Mouse (Mus musculus) layer of hippocampus, adult 11-12 months (tissue): ENCODE measurements around the gene Adgrb3.
"Not testable (repeated sequence)": the region's sequence is repeated elsewhere in the genome, so short reads cannot be mapped to it uniquely, and the experiment has no call there.

Experiments used
- DNase-seq: peaks from one replicate; pipeline ENCODE4 v3.0.0; 2022; ENCODE audit warnings: low spot score

Gene Adgrb3

GRCm38 (mm10) chr1:25744736-25745135 is 84.8 kb downstream of the Adgrb3 start:
- DNase-seq: no peak

GRCm38 (mm10) chr1:25729844-25730243 is 99.7 kb downstream of the Adgrb3 start:
- DNase-seq: no peak

- peak; percentile 20 for DNase-seq
These were observed 118.0 kb downstream of the Adgrb3 start for GRCm38 (mm10) chr1:25711474-25711873.

- DNase-seq: no peak
These were observed 123.2 kb downstream of the Adgrb3 start for GRCm38 (mm10) chr1:25706299-25706698.

DNA sequence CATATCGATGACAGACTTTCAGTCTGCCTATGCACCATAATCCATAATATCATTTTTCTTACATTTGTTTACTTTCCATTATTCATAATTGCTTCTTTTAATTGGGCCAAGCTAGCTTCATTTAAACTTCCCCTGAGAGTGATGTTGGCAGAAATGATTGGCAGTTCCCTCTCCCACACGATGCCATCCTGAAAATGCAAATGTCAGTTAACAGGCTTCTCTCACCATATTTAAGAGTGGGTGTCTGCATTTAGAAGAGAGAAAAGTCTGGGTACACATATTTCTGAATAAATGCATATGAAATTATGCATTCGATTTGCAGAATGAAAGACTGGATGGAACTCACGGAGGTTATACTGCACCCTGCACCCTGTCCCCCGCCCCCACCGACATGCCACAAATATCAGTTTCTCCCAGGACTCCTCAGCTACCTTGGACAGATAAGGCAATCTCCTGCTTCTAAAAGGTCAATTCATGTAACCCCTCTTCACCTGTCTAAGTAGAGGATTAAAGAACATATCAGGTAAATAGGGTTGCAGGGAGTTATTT is 130.7 kb downstream of the Adgrb3 start:
- no peak for DNase-seq

- DNase-seq: no peak
These were observed 132.3 kb downstream of the Adgrb3 start for GRCm38 (mm10) chr1:25697179-25697578.

- DNase-seq: no peak
These were observed 132.7 kb downstream of the Adgrb3 start for GRCm38 (mm10) chr1:25696771-25697170.

DNA sequence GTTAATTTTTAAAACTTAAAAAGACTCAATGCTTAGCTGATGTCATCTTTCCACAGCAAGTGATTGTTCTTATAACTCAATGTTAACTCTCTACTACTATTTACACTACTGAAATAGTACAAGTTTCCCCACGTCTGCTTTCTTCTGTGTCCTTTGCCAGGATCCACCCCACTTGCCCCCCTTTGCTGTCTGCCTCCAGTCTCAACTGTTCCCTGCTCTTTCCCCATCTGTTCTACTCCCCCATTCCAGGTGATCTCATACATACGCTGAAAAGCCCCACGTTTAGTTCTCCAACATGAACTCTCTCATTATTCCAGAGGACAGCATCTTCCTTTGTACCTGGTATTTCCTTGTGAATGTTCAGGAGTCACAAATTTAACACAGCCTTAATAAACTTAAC is 147.4 kb downstream of the Adgrb3 start:
- peak; percentile 37 for DNase-seq

DNA sequence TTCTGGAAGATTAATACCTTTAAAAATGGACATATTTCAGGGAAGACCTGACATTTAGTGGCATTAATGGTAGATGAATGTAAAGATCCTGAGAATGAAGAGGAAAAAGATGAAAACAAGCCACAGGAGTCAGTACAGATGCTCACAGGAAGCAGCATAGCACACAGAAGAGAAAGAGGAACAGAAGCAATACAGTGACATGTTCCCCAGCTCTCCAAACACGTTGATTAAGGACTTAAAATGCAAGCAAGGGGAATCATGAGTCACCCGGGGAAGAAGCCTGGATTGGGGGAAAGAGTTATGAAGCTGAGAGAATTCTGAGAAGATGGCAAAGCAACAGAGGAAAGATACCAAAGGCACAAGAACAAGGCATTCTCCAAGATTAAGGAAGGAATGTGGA is 149.9 kb downstream of the Adgrb3 start:
- DNase-seq: no peak

- DNase-seq: no peak
These were observed 176.8 kb downstream of the Adgrb3 start for GRCm38 (mm10) chr1:25652717-25653116.

GRCm38 (mm10) chr1:25644256-25644655 is 185.3 kb downstream of the Adgrb3 start:
- no peak for DNase-seq

GRCm38 (mm10) chr1:25621458-25621857 is 208.0 kb downstream of the Adgrb3 start:
- no peak for DNase-seq

DNA sequence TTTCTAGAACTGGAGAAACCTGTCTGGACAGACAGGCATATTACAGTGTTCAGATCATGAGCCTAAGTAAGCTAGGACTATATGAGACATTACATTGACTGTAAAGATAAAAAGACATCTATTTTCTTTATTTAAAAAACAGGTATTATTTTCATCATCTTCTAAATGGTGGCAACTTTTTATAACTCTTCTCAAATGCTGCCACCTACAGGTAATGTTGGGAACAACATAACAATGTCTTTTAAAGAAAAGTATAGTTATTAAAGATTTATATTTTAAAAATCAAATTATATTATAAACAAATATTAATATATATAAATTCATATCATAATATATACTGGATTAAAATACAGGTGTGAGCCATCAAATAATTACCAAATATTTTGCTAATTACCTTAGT is 212.6 kb downstream of the Adgrb3 start:
- no peak for DNase-seq

- not testable (repeated sequence) for DNase-seq
These were observed 218.7 kb downstream of the Adgrb3 start for GRCm38 (mm10) chr1:25610776-25611175.

GRCm38 (mm10) chr1:25598941-25599340 is 230.6 kb downstream of the Adgrb3 start:
- DNase-seq: no peak

- no peak for DNase-seq
These were observed 240.9 kb downstream of the Adgrb3 start for GRCm38 (mm10) chr1:25588568-25589118.

GRCm38 (mm10) chr1:25581698-25582097 is 247.8 kb downstream of the Adgrb3 start:
- no peak for DNase-seq

DNA sequence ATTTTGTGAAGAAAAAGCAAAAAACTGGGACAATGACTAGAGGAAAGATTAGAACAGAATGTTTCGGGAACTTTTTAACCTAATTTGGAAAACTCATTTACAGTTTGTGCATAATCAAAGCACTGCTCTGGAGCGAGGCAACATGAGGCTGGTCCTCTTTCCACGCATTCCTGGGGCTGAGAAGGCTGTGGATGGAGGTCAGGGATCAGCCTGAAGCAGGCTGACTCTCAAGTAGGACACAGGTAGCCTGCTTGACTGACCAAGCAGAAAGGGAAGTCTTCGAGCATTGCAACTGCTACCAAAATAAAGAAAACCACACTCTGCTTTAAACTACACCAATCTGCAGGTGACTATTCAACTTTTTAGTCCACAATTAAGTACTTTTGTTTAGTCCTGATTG is 251.7 kb downstream of the Adgrb3 start:
- no peak for DNase-seq

- DNase-seq: no peak
These were observed 252.9 kb downstream of the Adgrb3 start for GRCm38 (mm10) chr1:25576598-25576997.

- no peak for DNase-seq
These were observed 261.4 kb downstream of the Adgrb3 start for GRCm38 (mm10) chr1:25568096-25568495.

- DNase-seq: no peak
These were observed 283.4 kb downstream of the Adgrb3 start for GRCm38 (mm10) chr1:25546072-25546471.

DNA sequence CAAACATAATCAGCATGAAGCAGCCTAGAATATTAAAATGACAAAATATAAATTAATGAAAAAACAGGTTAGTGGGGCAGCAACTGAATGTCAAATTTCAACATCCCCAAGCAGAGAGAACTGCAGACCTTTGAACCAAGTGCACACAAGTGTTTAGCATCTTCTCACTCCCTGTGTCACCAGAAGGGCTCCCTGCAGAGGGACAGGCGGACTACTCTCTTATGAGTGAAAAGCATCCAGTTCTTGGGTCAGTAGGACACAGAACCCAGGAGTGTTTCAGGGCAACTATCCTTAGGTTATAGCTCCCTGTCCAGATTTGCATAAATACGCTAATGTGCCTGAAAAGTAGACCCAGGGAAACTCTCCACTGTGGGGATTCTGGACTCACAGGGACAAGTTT is 285.6 kb downstream of the Adgrb3 start:
- DNase-seq: no peak

DNA sequence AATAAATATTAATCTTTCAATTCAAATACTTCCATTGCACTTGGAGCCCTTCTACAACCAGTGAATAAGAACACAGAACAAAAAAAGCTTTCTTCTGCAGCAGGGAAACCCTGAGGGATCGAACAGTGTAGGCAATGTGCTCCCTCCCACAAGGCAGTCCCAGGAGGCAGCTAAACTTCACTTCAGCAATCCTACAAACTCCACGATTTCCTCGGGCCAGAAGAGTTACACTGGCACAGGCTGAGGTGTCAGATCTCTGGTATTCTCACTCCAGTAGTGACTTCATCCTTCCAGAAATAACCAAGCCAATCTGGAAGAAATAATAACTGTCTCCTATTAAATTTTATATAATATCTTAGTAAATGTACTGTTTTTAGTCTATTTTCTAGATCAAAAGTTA is 286.6 kb downstream of the Adgrb3 start:
- no peak for DNase-seq

- DNase-seq: no peak
These were observed 302.5 kb downstream of the Adgrb3 start for GRCm38 (mm10) chr1:25526976-25527375.
